Mouse (Mus musculus) T-helper 2 cell (primary cell): ENCODE results near the gene Deup1.

Experiments
- in situ Hi-C: fragments of 300-600 bp; cut with MboI, MseI; formaldehyde crosslinking; loops from one replicate; pipeline ENCODE4 v1.15.1; 2025; ENCODE audit warnings: high pct_unique_total_duplicates

Gene Deup1

DNA sequence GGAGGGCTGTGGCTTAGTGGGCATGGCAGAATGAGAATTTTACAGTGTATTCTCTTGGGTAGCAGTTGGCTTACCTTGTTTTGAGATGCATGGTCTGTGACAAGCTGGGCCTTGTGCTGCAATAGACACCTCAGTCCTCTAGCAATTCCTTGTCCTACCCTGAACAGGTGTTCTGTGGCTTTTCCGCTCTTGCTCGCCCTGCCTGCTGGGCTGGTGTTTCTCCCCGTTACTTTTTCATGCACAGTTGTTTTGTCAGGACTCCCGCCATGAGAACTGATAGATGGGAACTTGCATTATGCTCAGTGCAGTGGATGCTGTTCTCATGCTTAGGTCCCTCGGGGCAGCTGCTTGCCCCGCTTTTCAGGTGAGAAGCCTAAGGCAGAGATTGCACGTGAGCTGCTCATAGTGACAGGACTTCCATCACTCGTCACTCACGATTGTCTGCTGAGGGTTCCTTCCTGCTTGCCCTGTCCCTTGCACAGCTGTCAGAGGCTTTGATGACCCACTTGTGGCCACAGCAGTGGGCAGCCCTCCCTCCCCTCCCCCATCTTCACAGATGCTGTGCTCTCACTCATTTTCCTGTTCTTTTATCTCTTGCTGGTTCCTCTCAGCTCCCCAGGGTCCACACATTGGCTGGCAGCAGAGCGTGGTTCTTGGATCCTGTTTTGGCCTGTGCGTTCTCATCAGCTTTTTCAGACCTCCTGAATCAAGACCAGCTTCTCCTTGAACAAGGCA is 94.2 kb downstream of the Deup1 start:
- in situ Hi-C loops, result no loop called here

DNA sequence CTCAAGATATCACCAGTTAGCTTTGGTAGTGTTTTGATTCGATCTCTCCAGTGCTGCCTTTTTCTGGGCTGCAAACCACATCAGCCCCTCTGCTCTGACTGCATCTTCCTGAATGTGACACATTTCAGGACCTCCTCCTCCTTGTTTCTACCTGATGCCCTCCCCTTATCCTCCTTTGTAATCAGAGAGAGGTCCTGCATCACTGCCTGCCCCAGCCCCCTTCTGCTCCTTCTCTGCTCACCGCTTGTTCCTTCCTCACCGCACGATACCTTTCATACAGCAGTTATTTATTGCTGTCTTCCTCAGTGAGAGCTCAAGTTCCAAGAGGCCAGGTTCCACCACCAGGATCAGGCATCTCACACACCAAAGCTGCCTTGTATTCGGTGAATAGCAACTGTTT is 96.5 kb downstream of the Deup1 start:
- in situ Hi-C loops, result no loop called here

DNA sequence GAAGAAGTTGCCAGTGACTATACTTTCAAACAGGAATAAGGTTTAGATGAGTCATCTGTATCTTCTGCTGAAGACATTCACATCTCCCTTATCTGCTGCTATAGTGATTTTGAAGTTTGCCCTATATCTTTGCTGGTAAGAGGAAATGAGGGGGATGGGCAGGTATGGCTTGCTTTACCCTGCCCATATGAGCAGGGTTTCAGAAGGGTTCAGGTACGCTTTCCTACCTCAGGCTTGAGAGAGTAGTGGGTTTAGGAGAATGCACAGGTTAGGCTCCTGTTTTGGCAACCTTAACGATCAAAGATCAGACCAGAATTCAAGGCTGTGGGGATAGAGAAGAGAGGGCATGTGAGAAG is 97.8 kb downstream of the Deup1 start:
- in situ Hi-C loops, result no loop called here

DNA sequence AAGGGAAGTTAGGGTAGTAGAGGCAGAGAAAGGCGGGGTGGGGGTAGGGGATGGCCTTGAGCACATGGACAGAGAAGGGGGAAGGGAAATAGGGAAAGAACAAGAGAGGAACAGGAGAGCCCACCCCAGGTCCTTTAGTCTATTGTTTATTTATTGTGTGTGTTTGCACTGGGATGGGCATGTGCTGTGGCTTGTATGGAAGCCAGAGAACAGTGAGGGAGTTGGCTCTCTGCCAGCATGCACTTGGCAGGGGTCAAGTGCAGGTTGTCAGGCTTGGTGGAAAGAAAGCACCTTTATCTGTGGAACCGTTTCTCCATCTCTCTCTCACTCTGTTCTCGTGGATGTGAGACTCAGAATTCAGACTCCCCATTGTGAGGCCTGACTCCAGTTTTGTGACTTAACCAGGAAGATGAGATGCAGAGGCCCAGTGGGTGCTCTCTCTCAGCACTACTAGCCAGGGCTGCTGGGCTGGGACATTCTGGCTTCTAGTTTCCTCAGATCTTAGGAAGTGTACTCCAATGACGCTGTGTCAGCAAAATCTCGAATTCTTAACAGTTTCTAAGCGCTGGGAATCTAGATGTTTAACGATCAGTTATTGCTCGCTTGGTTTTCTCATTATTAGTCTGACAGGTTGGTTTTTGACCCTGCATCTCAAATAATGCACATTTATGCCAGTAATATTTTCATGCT is 98.3 kb downstream of the Deup1 start:
- in situ Hi-C loops, result no loop called here

- in situ Hi-C loops, result no loop called here
Observed at GRCm38 (mm10) chr9:15528368-15528767, 99.4 kb downstream of the Deup1 start.

GRCm38 (mm10) chr9:15527846-15528245 is 99.9 kb downstream of the Deup1 start:
- in situ Hi-C loops, result no loop called here

GRCm38 (mm10) chr9:15526539-15526938 is 101.2 kb downstream of the Deup1 start:
- in situ Hi-C loops, result no loop called here

GRCm38 (mm10) chr9:15525246-15525645 is 102.5 kb downstream of the Deup1 start:
- in situ Hi-C loops, result no loop called here

DNA sequence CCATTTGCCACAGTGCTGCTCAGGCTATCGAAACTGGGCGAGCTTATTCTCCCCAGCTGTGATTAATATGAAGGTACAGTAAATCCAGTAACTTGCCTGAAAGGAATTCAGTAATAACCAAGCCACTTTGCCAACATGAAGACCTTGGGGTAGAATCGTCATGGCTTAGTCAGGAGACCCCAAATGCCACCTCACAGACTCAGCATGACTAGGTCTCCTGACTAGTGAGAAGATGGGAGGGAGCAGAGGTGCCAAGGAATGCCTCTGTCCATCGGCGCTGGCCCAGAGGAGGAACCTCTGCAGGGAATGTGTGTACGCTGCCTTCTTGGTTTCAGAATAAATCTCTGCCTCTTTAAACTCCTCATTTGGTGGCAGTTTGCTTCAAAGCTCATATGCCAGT is 104.1 kb downstream of the Deup1 start:
- in situ Hi-C loops, result no loop called here

DNA sequence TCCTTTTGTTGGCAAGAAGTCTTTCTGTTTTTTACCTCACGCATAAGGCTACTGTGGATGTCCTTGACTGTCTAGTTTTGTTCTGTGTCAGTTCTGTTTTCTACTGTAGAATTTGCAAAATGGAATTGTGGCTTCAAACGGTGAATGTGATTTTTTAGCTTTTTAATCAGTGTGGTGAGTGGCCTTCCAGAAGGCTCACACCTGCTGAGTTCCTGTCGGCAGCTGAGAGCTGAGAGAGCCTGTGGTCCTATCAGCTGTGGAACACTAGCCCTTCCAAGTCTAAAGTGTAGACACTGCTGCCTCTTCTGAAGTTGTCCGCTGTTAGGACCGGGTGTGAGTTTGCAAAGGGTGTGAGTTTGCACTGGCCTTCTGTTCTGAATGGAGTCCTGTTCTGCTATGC is 104.8 kb downstream of the Deup1 start:
- in situ Hi-C loops, result no loop called here

GRCm38 (mm10) chr9:15522348-15522747 is 105.4 kb downstream of the Deup1 start:
- in situ Hi-C loops, result no loop called here

DNA sequence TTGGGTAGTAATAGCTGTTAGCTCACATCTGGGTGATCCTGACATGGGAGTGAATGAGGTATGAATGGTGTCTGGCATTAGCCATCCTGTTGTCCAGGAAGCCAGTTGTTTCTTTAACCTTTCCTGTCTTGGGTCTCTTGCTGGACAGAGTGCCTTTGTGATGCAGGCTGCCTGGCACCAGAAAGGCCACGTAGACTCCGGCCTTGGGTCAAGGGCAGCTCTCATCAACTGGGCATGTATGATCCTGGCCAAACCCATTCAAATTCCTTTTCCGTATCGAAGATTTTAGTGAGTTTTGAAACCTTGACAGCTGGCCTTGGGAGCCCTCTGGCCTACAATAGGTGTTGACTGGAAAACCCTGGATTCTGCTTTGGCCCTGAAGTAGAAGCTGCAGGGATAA is 109.8 kb downstream of the Deup1 start:
- in situ Hi-C loops, result no loop called here

DNA sequence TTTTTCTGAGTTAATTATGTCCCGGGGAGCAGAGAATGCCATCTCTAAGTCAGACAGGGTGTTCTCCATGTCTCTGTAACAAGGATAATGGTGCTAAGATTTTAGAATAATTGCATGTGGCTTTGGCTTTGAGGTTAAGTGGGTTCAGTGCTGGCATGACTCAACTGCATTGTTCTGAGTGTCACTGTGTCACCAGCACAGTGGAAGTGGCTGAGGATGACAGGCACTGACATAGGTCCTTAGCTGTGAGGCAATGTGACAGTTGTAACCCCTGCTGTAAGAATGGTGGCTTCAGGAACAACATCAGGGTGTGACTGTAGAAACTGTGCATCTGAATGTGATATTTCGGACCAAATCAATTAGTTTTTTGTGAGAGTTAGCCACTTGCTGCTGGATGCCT is 111.7 kb downstream of the Deup1 start:
- in situ Hi-C loops, result no loop called here

- in situ Hi-C loops, result no loop called here
Observed at GRCm38 (mm10) chr9:15512918-15513317, 114.8 kb downstream of the Deup1 start.

DNA sequence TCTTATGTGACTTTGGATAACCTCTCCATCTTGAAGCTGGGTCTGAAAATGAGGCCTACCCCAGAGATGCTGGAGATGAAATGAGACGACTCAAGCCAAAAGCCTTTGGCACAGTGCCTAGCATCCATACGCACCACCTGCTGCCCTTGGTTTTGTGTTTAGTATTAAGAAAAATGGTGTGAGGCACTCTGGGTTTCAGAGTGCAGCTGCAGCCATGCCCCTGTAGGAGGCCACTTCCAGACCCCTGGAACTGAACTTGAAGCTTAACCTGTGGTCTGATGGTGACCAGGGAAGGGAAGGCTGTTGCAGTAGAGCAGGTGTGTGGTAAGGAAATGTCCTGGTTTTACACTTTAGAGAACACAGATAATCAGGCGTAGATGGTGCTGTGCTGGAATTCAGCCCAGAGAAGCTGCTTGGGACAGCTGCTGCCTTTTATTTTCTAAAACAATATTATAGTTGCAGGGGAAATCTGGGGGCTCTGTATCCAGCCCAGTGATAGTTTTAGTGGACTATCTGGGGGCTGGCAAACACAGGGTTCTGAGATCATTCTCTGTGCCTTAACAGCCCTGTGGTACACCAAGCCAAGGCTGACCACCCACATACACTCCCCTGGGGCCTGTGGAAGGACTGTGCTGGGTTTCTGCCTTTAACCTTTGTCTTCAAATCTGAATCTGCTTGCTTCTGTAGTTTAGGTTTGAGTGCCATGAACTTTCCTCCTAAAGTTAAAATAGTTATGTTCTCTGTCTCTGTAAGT is 117.0 kb downstream of the Deup1 start:
- in situ Hi-C loops, result no loop called here
